Mouse (Mus musculus): ENCODE data around the gene Hoxa5. TPM values are rescaled to one million over a fixed set of nuclear protein-coding genes. Genes with fewer than 3 reads are reported as not detected.

Gene Hoxa5
- total RNA-seq, 2 experiments from 2014 or later = 13.3 to 20.2 TPM

GRCm38 (mm10) chr6:52203121-52203370 is 1.3 kb downstream of the Hoxa5 start:
- no peak for DNase-seq (ENCODE audit: low spot score in 2 of 2)

- DNase-seq (ENCODE audit: low spot score in 2 of 2) = peak in 1 of 2 experiments; percentile 33
Observed at GRCm38 (mm10) chr6:52202362-52203120, 1.8 kb downstream of the Hoxa5 start.

- DNase-seq (ENCODE audit: low spot score in 2 of 2) = peak in 1 of 2 experiments; percentile 18
Observed at GRCm38 (mm10) chr6:52201269-52201668, 3.1 kb downstream of the Hoxa5 start.

GRCm38 (mm10) chr6:52200751-52201250 is 3.6 kb downstream of the Hoxa5 start:
- no peak for DNase-seq (ENCODE audit: low spot score in 2 of 2)

- DNase-seq (ENCODE audit: low spot score in 2 of 2) = peak in 1 of 2 experiments; percentile 28
Observed at GRCm38 (mm10) chr6:52200073-52200750, 4.2 kb downstream of the Hoxa5 start.

- peak; percentile 44 for DNase-seq (ENCODE audit: low spot score in 2 of 2)
Observed at GRCm38 (mm10) chr6:52197271-52197670, 7.1 kb downstream of the Hoxa5 start.

- no peak for DNase-seq (ENCODE audit: low spot score in 2 of 2)
Observed at GRCm38 (mm10) chr6:52196811-52197210, 7.6 kb downstream of the Hoxa5 start.

GRCm38 (mm10) chr6:52194690-52195089 is 9.7 kb downstream of the Hoxa5 start:
- DNase-seq (ENCODE audit: low spot score in 2 of 2) = no peak

GRCm38 (mm10) chr6:52191860-52192550 is 12.4 kb downstream of the Hoxa5 start:
- DNase-seq (ENCODE audit: low spot score in 2 of 2) = peak; percentile 91 to 94

GRCm38 (mm10) chr6:52190906-52191810 is 13.2 kb downstream of the Hoxa5 start, which contains the start of gene Hoxa4:
TSS of gene Hoxa4 (minus strand) at chr6:52191753.
- DNase-seq (ENCODE audit: low spot score in 2 of 2) = peak; percentile 42 to 46

- DNase-seq (ENCODE audit: low spot score in 2 of 2) = peak in 1 of 2 experiments; percentile 30
Observed at GRCm38 (mm10) chr6:52190410-52190809, 14.0 kb downstream of the Hoxa5 start.

- peak in 1 of 2 experiments; percentile 21 for DNase-seq (ENCODE audit: low spot score in 2 of 2)
Observed at GRCm38 (mm10) chr6:52189909-52190308, 14.5 kb downstream of the Hoxa5 start.

GRCm38 (mm10) chr6:52189172-52189591 is 15.2 kb downstream of the Hoxa5 start:
- peak in 1 of 2 experiments; percentile 15 for DNase-seq (ENCODE audit: low spot score in 2 of 2)

GRCm38 (mm10) chr6:52186500-52186899 is 17.9 kb downstream of the Hoxa5 start:
- no peak for DNase-seq (ENCODE audit: low spot score in 2 of 2)

- DNase-seq (ENCODE audit: low spot score in 2 of 2) = peak in 1 of 2 experiments; percentile 15
Observed at GRCm38 (mm10) chr6:52185834-52186233, 18.6 kb downstream of the Hoxa5 start.

- peak in 1 of 2 experiments; percentile 22 for DNase-seq (ENCODE audit: low spot score in 2 of 2)
Observed at GRCm38 (mm10) chr6:52185222-52185621, 19.2 kb downstream of the Hoxa5 start.

- DNase-seq (ENCODE audit: low spot score in 2 of 2) = peak in 1 of 2 experiments; percentile 23
Observed at GRCm38 (mm10) chr6:52184668-52185067, 19.7 kb downstream of the Hoxa5 start.

- DNase-seq (ENCODE audit: low spot score in 2 of 2) = peak in 1 of 2 experiments; percentile 24
Observed at GRCm38 (mm10) chr6:52183311-52184080, 20.9 kb downstream of the Hoxa5 start.

GRCm38 (mm10) chr6:52182793-52183192 is 21.6 kb downstream of the Hoxa5 start:
- DNase-seq (ENCODE audit: low spot score in 2 of 2) = no peak

GRCm38 (mm10) chr6:52182030-52182429 is 22.4 kb downstream of the Hoxa5 start:
- no peak for DNase-seq (ENCODE audit: low spot score in 2 of 2)

Measured in adrenal gland, adult 18-20 months (tissue).